Mouse (Mus musculus) 416B (cell line): Measurements from ENCODE around the gene Gm28230.

Experiments
- DNase-seq: peaks from one replicate; pipeline ENCODE4 v3.0.0; 2011; ENCODE audit warnings: low read depth

Gm28230 gene

DNA sequence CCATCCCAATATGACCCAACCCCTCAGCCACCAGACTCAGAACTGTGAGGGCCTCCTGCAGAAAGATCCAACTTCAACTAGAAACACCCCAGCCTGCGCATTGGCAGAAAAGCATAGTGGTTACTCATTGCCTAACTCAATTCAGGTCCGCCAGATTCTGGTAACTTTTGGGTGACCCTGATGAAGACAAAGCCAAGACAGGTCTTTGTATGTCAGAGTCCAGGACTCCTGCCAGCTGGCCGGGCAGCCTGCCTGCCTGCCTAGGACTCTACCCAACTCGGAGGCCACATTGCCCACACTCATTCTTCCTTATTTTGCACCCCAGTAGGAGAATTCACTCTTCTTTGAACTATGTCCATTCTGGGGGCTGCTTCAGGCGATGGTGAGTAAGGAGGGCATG, at the start of gene Gm28230:
TSS of gene Gm28230 (plus strand) at position 178 of the 400 bp plus-strand sequence.
- no peak for DNase-seq

DNA sequence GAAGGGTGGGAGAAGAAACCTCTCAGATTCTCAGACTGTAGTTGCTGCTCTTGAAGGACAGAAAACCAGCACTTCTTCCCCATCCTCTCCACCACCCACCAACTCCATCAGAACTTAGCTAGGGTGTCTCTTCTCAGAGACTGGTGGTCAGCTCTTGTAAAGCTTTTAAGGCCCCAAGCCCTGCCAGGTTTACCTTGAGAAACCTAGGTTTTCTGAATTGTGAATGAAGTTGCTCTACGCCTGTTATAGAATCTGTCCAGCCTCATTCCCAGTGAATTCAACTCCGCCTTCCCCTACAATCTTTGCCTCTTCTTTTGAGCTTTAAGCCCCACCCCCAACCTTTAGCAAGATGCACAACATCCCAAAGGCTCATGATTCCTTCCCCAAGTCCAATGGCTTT, 49.4 kb upstream of the Gm28230 start:
- no peak for DNase-seq

DNA sequence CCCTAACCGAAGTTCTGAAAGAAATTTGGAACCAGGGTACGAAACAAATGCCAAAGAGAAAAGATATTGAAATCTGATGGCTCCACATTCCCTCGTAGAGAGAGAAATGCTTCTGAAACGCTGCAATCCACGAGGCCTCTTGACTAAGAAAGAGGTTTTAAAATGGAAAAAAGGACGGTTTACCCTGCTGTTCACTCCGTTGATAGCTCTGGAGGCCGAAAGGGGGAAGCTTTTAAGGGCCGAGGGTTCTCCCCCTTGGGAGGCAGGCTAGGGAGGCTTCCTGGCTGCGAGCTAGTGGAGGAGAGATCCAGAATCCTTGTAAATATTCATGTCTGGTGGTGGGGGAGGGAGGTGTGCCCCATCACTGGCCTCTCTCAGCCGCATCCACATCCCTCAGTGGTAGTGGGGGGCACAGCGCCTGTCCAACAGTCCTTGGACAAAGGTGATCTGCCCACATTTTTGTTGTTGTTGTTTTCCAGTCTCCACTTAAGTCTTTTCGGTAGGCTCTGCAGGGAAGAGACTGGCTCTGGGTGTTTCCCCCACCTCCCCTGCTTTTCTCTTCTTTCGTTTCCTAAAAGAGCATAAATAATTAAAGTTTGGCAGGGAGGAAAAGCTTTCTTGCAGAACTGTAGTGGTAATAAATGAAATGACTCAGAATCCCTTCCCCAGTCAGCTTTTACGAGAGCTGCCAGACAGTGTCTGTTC, 47.5 kb upstream of the Gm28230 start, which contains the start of gene Hoxd11:
TSS of gene Hoxd11 (plus strand) at position 667 of the 705 bp plus-strand sequence.
- no peak for DNase-seq

DNA sequence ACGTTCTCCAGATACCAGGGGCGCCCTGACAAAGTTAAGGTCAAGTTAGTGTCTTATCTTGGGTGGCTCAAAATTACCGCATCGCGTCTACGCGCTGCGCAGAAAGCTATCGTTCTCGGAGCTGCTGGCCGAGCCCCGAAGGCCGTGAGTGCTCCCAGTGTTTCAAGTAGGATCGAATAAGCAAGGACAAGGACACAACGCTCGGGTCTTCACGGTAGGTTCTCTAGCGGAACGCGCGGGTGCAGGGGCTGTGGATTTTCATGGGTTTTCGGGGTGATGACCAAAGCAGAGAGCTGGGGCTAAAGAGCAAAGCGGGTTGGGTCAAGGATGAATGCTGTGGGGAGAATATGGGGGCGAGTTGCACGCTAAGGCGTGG, 46.9 kb upstream of the Gm28230 start:
- no peak for DNase-seq

DNA sequence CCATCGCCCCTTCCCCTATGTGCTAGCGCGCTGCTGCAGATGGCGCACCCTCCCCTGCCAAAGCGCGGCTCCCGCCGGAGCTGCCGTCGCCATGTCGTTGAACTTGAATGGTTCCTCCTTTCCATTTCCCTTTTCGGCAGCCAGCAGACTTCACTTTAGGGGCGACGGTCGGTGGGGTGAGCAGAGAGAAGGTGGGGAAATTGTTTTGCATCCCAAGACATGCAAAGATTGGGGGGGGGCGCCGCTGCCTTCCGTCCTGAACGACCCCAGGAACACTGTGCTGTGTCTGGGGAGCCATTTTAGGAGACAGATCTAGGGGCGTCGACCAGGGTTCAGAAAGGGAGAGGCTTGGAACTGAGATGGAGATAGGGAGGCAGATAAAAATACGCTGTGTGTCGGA, 46.5 kb upstream of the Gm28230 start:
- no peak for DNase-seq

DNA sequence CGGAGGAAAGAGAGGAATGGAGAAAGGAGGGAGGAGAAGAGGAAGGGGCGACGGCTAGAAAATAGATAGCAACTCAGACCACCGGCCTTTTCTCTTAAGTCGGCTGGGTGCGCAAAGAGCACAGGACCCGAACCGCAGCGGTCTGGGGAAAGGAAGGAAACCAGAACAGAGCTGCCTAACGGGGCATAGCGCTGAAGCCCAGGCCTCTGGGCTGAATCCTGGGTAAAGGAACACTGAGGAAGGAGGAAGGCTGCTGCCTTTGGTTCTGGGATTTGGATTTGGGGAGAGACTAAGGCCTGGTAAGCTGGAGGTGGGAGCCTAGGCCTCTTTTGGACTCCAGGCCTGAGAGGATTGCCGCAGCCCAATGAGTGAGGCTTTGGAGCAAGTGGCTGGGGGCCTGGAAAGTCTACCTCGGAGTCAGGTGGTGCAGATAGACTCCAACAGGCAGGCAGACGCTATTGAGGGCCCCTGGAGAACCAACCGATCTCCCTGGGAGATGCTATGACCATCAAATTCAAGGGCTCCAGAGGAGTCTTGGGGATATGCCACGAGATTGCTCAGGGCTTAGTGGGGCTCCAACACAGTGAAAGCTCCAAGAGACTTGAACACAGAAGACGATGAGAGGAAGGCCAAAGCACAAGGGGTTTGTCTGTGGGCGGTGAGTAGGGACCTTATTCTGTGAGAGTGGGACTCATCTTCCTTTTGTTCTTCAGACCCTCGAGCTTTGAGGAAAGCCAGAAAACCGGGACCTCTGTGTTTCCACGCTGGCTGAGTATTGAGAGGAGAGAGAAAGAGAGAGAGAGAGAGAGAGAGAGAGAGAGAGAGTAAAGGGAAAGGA, 45.7 kb upstream of the Gm28230 start:
- DNase-seq = no peak

DNA sequence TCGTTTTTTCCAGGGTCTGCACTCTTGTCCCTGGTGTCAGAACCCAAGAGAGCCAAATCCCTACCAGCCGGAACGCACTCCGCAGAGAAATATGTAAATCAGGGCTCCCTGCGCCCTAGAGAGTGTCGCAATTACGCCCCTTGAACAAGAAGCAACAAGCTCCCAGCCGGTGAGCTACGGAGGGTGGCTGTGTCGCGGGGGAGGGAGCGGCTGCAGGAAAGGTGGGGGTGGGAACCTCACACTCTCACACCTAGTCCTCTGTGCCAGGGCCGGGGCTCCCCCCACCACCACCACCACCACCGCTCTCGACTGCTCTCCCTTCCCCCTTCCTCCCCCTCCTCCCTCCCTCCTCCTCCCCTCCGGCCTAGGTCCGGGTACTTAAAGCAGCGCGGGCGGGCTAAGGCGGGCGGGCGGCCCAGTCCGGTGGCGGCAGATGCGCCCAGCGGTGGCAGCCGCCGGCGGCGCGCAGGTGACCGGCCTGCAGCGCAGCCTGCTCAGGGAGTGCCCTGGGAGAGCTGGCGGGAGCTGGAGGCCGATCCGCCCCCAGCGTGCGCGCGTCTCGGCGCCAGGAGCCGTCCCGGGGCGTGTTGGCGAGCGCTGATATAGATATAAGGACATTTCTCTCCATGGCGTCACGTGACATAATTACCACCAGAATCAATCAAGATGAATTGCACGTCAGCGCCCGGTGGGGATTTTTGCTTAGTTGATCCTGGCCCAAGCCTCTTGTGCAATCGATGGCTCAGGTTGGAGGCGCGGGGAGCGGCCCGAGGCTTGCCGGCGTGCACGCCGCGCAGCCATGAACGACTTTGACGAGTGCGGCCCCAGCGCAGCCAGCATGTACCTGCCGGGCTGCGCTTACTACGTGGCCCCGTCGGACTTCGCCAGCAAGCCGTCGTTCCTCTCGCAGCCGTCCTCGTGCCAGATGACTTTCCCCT, 44.7 kb upstream of the Gm28230 start:
- no peak for DNase-seq

DNA sequence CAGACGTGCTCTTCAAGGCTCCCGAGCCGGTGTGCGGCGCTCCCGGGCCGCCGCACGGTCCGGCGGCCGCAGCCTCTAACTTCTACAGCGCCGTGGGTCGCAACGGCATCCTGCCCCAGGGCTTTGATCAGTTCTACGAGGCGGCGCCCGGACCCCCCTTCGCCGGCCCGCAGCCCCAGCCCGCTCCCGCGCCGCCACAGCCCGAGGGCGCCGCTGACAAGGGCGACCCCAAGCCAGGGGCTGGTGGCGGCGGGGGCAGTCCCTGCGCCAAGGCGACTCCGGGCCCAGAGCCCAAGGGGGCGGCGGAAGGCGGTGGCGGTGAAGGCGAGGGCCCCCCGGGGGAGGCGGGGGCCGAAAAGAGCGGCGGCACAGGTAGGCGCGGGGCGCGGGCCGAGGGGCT, 43.7 kb upstream of the Gm28230 start:
- no peak for DNase-seq

DNA sequence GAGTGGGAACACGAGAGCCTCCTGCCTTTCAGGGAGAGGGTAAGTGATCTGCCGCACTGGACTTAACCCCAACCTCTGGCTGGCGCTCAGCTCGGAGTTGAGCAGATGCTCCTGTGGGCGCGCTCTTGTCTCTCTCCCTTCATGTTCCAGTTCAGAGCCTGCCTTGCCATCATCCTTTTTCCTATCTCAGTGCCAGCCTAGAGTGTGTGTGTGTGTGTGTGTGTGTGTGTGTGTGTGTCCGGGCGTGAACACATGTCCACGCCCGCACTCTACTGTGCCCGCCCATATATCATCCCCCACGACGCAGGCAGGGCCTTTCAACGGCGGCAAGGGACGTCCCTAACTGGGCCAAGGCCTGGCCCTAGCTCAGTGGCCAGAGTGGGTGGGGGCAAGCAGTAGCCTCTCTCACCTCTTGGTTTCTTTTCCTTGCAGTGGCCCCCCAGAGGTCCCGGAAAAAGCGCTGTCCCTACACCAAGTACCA, 43.0 kb upstream of the Gm28230 start:
- DNase-seq = no peak

DNA sequence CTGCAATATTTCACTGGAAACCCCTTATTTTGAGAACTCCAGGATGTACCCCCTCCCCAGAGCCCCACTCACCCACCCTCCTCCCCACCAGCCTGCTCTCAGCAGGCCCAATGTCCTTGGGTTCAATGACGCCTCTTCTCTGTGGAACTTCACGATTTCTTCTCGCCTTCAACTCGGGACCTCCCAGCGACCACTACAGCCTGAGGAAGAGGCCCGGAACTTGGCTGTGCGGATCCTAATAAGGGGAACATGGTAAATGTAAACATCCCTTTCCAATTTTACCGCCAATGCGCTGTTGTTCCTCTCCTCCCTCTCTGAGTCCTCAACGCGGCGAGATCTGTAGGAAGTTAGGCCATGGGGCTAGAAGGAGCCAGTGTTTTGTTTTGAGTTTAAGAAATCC, 42.4 kb upstream of the Gm28230 start:
- DNase-seq = no peak

DNA sequence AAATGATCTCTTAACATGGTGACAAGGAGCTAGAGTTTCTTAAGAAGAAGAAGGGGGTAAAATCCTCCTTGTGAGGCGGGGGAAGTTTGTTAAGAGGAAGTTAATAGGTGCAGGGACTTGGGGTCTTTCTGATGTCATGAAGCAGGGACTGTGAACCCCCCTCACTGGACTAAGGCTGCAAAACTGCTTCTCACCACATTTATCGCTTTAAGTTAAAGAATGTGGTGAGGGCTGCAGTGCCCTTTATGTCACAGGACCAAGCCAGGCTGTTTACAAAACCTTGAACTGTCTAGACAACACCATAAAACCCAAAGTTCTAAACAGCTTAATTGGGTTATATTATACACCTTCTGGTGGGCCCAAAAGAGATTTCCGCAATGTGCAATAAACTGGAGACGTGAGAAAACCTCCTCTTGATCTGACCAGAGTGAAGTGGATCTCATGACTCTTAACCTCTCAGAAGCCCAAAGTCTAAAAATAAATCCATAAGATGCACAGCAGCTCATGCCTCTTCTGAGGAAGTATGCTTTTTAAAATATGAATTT, 41.4 kb upstream of the Gm28230 start:
- DNase-seq = no peak

DNA sequence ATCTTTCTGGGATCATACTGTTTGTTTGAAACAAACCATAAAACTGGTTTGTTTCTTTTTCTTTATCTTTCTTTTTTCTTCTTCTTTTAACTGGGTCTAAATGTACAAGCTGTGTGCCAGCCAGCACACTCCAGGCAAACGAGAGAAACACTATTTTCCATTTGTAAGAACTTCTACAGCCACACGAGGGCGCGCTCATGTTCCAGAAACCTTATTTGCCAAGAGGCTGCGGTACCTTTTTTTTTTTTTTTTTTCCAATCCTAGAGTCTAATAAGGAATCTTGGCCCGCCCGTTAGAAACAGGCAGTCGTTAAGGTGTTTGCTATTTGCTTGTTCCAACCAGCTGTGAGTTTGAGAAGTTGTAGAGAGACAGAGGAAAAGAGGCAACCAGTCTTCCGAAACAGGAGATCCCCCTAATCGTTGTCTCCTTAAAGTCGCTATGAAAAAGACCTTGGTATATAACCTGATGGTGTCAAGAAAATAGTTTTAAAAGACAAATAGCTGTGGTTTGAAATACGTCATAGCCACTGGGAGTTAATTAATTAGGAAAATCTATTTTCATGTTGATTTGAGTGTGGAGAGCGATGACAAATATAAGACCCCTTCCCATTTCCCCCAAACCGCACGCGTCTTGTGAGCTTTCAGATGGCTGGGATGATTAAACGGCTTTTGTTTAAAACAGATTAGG, 40.1 kb upstream of the Gm28230 start:
- DNase-seq = peak; percentile 42

DNA sequence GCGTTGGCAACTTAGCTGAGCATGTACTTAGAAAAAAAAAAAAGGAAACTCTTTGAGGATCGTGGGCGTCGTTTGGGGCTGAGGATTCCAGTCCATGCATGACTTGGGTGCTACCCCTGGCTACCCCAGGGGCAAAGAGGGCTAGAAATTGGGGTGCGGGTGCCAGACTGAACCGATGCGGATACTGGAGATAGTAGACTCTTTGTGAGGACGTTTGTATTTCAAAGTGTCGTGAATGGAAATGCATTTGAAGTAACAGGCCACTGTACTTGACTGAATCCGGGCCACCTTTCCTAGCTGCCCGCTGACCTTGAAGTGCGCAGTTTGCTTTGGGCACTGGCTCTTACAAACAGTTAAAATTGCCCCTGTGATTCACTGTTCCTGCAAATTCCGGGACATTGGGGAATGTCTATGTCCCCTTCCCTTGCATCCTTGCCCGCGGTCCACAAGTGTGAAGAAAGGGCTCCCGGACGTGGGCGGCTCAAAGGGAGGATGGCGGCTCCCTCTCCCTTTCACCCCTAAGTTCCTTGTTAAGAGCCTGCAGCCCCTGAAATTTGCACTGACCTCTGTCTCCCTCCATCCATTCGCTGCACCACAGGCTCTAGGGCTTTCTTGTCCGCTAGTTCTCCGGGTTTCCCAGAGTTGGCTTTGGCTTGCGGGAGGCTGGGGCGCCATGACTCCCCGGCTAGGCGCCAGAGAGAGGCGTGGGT, 39.4 kb upstream of the Gm28230 start:
- DNase-seq = no peak

DNA sequence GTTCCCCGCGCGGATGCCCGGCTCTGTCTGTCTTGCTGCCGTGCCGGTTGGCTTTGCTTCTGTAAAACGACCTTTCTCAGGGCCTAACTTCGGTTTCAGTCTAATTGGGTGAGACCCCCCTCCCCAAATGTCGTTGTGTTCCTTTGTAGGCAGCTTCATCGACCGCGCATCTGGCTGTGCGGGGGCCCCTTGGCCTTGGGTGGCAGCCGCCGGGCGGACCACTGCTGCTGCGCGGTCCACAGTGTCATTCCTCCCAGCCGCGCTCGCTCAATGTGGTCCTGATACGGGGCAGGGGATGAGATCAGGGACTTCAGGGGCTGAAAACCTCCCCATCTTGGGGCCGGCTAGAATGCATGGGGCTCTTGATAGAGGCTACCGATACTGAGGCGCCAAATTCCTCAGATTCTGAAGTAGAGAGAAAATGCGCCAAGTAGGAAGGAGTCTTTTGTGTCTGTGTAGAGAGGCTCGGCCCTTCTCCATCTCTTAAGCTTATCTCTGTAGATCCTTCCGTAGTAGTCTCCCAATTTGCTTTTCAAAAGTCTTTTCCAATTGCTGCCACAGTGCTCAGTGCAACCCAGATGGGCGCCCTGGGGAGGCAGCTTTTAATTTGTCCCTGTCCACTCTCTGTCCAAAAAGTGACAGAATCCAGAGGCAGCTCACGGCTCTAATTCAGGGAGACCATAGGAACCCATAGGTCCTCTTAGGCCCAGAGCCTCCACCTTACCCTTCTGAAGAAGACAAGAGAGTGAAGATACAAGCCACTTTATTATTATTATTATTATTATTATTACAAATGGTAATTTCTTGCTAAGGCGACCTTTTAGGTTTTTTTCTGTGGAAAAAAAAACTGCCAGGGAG, 38.6 kb upstream of the Gm28230 start:
- no peak for DNase-seq

DNA sequence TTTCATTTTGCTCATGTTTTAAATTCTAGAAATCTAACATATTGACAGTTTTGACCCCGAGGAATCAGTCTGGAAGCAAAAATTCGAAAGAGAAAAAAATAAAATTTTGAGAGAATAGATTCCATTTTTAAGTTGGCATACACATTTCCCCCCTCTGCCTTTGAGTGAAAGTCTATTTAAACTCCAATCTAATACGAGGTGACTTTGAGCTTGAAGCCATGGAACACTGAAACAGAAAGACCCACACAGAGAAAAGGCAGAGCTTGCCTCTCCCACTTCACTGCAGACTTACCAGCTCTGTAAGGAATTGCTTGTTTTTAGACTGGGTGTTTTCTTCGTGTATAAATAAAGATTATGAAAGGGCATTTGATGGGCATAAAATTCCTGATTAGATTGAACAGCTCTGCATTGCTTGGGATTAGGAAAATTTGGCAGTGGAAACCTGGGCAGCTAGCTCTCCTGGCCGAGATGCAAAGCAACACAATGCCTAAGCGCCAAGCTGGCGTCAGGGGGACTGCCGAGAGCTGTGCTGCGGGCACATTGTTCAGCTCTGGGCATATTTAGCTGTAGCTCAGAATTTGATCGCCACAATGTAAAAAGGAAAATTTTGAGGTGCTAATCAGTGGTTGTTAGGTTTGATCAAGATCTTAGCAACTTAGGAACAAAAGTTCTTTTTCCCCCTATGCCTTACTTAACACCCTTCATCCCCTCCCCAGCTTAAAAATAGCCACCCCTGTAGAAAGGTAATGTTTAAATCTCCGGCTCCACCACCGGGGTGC, 37.5 kb upstream of the Gm28230 start:
- no peak for DNase-seq

DNA sequence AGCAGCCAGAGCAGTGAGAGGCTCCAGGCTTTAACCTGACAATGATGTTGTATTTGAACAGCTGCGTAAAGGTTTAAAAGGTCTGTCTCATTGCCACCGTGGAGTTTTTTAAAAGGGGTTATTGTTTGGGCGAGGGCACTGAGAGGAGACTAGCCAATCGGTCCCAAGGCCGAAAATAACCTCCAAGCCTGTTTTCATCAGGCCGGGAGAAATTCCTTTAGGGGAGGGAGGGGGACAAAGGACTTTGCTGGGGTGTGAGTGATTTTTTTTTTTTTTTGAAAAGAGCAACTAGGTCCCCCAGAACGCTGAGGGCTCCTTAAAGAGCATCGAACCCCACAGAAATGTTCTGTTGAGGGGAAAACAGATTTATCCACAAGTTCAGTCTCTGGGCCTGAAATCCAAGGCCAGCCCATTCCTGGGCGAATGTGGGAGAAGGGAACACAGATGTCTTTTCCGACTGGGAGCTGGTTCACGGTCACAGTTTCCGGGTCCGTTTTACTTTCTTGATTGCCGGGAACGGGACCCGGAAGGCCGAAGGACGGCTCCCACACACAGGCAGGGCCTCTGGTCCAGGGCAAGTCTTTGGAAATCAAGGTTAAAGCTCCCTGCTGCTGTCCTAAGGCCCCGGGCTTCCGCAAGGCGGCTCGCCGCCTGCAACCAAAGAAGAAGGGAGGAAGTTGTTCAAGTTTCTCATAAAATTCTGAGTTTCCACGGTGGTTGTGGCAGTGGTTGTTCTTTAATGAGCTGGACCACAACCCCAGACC, 36.8 kb upstream of the Gm28230 start:
- DNase-seq = no peak

DNA sequence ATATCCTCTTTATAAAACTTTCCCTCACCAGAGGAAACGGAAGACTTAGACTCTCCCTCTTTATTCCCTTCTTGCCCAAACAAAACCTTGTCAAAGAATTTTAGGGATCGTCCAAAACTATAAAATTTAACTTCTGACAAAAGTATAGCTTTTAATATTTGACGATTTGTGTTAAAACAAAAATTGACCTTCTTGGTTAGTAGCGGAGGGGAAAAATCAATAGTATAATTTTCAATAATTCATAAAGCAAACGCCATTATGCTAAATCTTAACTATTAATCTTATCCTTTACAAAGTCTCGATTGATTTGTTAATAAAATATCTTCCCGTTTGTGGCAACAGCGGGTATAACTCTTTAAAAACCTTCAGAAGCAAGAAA, 36.2 kb upstream of the Gm28230 start:
- DNase-seq = no peak
